Mouse (Mus musculus) layer of hippocampus, adult 2 months (tissue): ENCODE data around the gene Avpr1b. TPM values are rescaled to one million over a fixed set of nuclear protein-coding genes. Genes with fewer than 3 reads are reported as not detected.
"Not testable (repeated sequence)": the region's sequence is repeated elsewhere in the genome, so short reads cannot be mapped to it uniquely, and the experiment has no call there.

Experiments used
- DNase-seq, 2 experiments: peaks; one replicate each; pipeline ENCODE4 v3.0.0; 2022; ENCODE audit warnings: low spot score in 2 of 2
- H3K27ac ChIP-seq: fragments of 200-600 bp; 2 replicates; pipeline ENCODE4 v1.8.1; 2022
- H3K4me3 ChIP-seq: fragments of 200-600 bp; 2 replicates; pipeline ENCODE4 v1.8.1; 2022; ENCODE audit warnings: mild to moderate bottlenecking
- CTCF ChIP-seq: fragments of 200-600 bp; conservative IDR thresholded peaks from 2 replicates; pipeline ENCODE4 v1.8.1; 2022; ENCODE audit warnings: antibody characterized with exemption, mild to moderate bottlenecking, moderate library complexity
- long read RNA-seq, 2 experiments: library from polyadenylated mRNA; stranded (forward); transcript quantifications; one replicate each; pipeline ENCODE4 v2.0.0; 2021; ENCODE audit warnings: borderline mapping rate in 2 of 2
- total RNA-seq, 2 experiments: library from RNA; stranded (reverse); gene quantifications; 2 replicates each; pipeline ENCODE4 v1.2.3; 2021

The Avpr1b gene
- total RNA-seq: under 1 TPM; 0.20 to 0.37 TPM
- long read RNA-seq, experiment 1: 0 reads
- long read RNA-seq, experiment 2: 0 reads

GRCm38 (mm10) chr1:131598905-131599304, at the start of gene Avpr1b:
Gene Avpr1b (plus strand): TSS chr1:131599239.
- no peak for TF ChIP-seq CTCF
- no peak for DNase-seq
- Histone ChIP-seq H3K27ac (no peak within 1 kb of the TSS), H3K4me3 (no peak within 1 kb of the TSS)

- Histone ChIP-seq H3K27ac (no peak overlapping the region), H3K4me3 (no peak overlapping the region)
- no peak for TF ChIP-seq CTCF
- DNase-seq: no peak
These were observed 47.1 kb upstream of the Avpr1b start for GRCm38 (mm10) chr1:131551956-131552355.

GRCm38 (mm10) chr1:131553428-131553827, 45.6 kb upstream of the Avpr1b start:
- Histone ChIP-seq H3K4me3 (no peak overlapping the region), H3K27ac (no peak overlapping the region)
- TF ChIP-seq CTCF: no peak
- no peak for DNase-seq

- peak; percentile 77 to 82 for DNase-seq
- TF ChIP-seq CTCF: peak; percentile 84
- Histone ChIP-seq H3K27ac (peak overlapping the region; percentile 84), H3K4me3 (peak overlapping the region; percentile 6; the same call in 1 of the 2 replicates)
These were observed 43.8 kb upstream of the Avpr1b start for GRCm38 (mm10) chr1:131555042-131555812.

GRCm38 (mm10) chr1:131560500-131560899, 38.5 kb upstream of the Avpr1b start:
- Histone ChIP-seq H3K4me3 (no peak overlapping the region), H3K27ac (no peak overlapping the region)
- TF ChIP-seq CTCF: no peak
- no peak for DNase-seq

DNA sequence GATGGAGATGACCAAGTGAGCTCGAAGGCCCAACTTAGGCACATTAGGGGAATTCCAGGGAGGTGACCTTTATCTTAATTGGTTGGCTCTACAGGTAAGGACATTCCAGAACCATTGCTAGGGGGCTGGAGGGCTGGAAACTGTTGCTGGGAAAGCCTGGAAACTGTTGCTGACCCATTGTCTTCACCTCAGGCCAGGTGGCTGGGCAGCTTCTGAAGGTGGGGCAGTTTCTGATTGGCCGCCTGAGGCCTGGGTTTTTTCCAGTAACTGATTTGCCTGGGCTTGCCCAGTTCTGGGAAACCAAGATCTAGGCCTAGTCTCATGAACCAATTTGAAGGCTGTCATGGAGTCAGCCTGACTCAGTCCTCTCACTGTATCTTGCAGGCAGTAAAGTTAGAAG, 37.0 kb upstream of the Avpr1b start:
- H3K27ac ChIP-seq: no peak overlapping the region
- no peak overlapping the region for H3K4me3 ChIP-seq
- no peak for DNase-seq
- no peak for TF ChIP-seq CTCF

GRCm38 (mm10) chr1:131566056-131566455, 33.0 kb upstream of the Avpr1b start:
- H3K27ac ChIP-seq, H3K4me3 ChIP-seq, DNase-seq: not testable (repeated sequence)
- TF ChIP-seq CTCF: peak; percentile 64

DNA sequence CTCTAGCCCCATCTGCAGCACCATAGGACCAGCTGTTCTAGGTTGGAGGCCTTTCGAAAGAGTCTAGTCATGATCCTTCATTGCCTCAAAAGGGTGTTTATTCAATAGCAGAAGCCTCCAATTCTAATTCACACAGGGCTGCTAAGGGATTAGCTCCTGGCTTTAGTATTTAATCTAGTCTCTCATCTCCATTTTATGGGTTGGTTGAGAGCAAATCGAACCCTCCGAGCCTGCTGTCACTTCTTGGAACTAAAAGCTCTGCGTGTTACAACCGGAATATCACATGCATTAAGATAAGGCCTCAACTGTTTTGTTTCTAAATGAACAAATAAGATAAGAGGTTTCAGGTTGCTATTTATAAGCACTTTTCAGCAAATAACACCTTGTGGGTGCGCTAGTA, 29.3 kb upstream of the Avpr1b start:
- H3K27ac ChIP-seq: no peak overlapping the region
- TF ChIP-seq CTCF: no peak
- no peak for DNase-seq

DNA sequence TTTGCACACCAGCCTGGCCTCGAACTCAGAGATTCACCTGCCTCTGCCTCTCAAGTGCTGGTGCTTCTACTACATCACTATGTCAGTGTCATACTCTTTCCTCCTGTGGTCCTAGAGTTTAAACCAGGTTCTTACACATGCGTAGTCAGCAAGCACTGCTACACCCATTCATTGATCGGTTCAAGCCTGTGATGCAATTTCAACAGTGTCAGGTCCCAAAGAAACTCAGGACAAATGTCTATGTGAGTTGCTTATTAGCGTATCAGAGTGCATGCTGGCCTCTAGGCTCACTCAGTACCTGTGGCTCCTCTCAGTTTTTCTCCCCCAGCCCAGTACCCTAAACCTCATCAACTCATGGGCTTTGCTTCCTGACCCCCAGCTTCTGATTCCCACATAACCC, 28.6 kb upstream of the Avpr1b start:
- no peak for DNase-seq
- no peak for TF ChIP-seq CTCF
- no peak overlapping the region for H3K27ac ChIP-seq
- no peak overlapping the region for H3K4me3 ChIP-seq

More for the DNA sequence above, 29.3 kb upstream of the Avpr1b start:
- H3K4me3 ChIP-seq: no peak overlapping the region

DNA sequence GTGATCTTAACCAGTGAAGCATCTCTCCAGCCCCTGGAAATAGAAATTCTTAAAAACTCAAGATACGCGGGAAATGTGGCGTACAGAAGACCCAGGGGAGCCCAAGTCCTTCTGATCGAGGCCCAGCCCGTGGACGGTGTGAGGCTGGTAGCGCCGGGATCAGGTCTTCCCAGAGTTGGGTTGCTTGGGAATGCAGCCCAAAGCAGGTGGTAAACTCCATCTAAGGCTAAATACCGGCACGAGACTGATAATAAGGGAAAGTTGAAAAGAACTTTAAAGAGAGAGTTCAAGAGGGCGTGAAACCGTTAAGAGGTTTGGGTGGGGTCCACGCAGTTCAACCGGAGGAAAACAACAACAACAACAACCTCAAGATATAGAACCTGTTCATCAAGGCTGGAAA, 25.3 kb upstream of the Avpr1b start:
- Histone ChIP-seq H3K27ac (no peak overlapping the region), H3K4me3 (no peak overlapping the region)
- DNase-seq: no peak
- TF ChIP-seq CTCF: no peak

- peak in 1 of 2 experiments; percentile 10 for DNase-seq
- no peak for TF ChIP-seq CTCF
- no peak overlapping the region for H3K4me3 ChIP-seq
- H3K27ac ChIP-seq: no peak overlapping the region
These were observed 19.9 kb upstream of the Avpr1b start for GRCm38 (mm10) chr1:131578943-131579680.

DNA sequence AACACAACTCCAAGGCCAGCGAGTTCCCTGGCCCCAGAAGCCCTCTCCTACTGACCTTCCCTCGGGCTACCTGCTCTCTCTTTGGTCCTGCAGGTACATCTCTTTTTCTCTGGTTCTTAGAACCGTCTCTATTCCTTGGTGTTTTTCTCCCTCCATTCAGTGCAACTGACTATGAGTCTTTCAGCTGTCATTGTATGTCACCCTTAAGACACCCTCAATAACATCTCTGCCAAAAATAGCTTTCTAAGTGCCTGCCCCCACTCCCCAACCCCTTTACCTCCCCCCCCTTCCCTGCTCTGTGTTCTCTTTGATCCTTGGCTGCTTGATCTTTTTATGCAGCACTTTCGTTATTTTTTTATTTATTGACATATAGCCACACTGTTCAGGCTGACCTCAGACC, 18.6 kb upstream of the Avpr1b start:
- Histone ChIP-seq H3K4me3 (no peak overlapping the region), H3K27ac (no peak overlapping the region)
- no peak for TF ChIP-seq CTCF
- DNase-seq: no peak

DNA sequence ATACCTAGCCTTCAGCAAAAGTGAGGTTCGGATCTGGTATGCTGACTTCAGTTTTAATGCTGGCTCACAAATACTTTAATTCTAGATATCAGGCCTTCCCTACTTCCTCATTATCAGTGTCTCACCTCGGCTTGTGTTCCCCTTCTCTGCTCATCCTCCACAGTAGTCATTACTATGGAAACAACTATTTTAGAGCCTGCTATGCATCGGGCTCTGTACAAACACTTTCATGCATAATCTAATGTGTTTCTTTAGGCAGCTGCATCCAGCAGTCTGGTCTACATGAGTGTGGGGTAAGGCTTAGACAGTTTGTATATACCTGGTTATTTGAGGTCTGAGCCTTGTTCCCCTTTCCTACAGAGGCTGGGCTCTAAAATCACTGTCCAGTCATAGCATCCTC, 15.4 kb upstream of the Avpr1b start:
- H3K4me3 ChIP-seq: no peak overlapping the region
- no peak overlapping the region; the same call in 1 of the 2 replicates for H3K27ac ChIP-seq
- peak in 1 of 2 experiments; percentile 16 for DNase-seq
- TF ChIP-seq CTCF: no peak
